Mouse (Mus musculus) liver, adult 2 months (tissue): ENCODE measurements at regions not wholly inside any gene's neighbourhood (a gene's known extent, or its start where the extent isn't known, plus 50 kb on each side); places are given as distances from the start of the nearest gene placed in this dataset.

Experiments
- CTCF ChIP-seq: fragments of 200-500 bp; IDR thresholded peaks from 2 replicates; pipeline ENCODE4 v1.5.1; 2011; ENCODE audit warnings: low read depth, low read length, control low read depth
- POLR2A ChIP-seq: fragments of 200-500 bp; IDR thresholded peaks from 2 replicates; pipeline ENCODE4 v1.6.1; 2011; ENCODE audit warnings: low read length, control low read depth; ENCODE audit not compliant: insufficient read depth; ENCODE audit errors: extremely low read depth

DNA sequence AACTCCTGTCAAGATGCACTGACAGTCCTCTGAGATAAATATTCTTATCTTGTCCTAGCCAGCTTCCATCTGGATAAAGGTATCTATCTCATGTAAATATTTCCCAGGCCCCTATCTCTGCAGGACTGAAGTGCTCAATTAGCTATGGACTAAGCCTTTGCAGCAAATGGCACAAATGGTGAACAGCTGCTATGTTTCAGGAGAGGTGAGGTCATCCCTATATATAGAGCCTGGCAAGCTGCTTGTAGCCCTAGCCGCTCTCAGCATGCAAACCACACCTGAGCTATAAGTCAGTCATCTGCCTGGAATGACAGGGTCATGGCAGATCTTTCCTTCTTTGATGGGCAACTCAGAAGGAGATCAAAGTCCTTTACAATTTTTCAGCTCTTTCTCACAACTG lies 294.9 kb upstream of the Agtr1b start:
- no peak for TF ChIP-seq CTCF
- no peak for TF ChIP-seq POLR2A
